Mouse (Mus musculus) limb, embryonic 15.5 days (tissue): Measurements from ENCODE around the gene Cdc34. TPM values are rescaled to one million over a fixed set of nuclear protein-coding genes. Genes with fewer than 3 reads are reported as not detected.

ENCODE experiments used
- ATAC-seq: fragments of 200-750 bp; cut with Nextera tagmentation; 2 replicates; pipeline ENCODE4 v1.8.0; 2017; ENCODE audit warnings: low read depth, moderate TSS enrichment; ENCODE audit not compliant: insufficient number of reproducible peaks, low FRiP score, low TSS enrichment
- H3K27ac ChIP-seq: fragments of 300-500 bp; sonication (generic); 2 replicates; pipeline ENCODE4 v1.5.1; 2015; ENCODE audit warnings: moderate library complexity, mild to moderate bottlenecking, inconsistent platforms
- H3K27me3 ChIP-seq: fragments of 300-500 bp; sonication (generic); 2 replicates; pipeline ENCODE4 v1.6.1; 2015; ENCODE audit warnings: inconsistent platforms
- H3K36me3 ChIP-seq: fragments of 300-500 bp; sonication (generic); 2 replicates; pipeline ENCODE4 v1.6.1; 2015; ENCODE audit warnings: inconsistent platforms
- H3K4me1 ChIP-seq: fragments of 300-500 bp; sonication (generic); 2 replicates; pipeline ENCODE4 v1.6.1; 2015; ENCODE audit warnings: inconsistent platforms
- H3K4me2 ChIP-seq: fragments of 300-500 bp; sonication (generic); 2 replicates; pipeline ENCODE4 v1.6.1; 2015; ENCODE audit warnings: mild to moderate bottlenecking, inconsistent platforms
- H3K4me3 ChIP-seq: fragments of 300-500 bp; sonication (generic); 2 replicates; pipeline ENCODE4 v1.5.1; 2015; ENCODE audit warnings: mild to moderate bottlenecking, inconsistent platforms
- H3K9ac ChIP-seq: fragments of 300-500 bp; sonication (generic); 2 replicates; pipeline ENCODE4 v1.6.1; 2015; ENCODE audit warnings: inconsistent platforms
- H3K9me3 ChIP-seq: fragments of 300-500 bp; sonication (generic); 2 replicates; pipeline ENCODE4 v1.6.1; 2016; ENCODE audit warnings: inconsistent platforms
- WGBS: fragments of 180-500 bp; shearing (Covaris S2); methylation state at CpG from one replicate; pipeline ENCODE4 v1.1.7; 2015; 5-methylcytosine and 5-hydroxymethylcytosine counted together
- polyA plus RNA-seq: library from polyadenylated mRNA; unstranded; fragments of >200 nt; fragmentation: Nextera tagmentation; extraction: Ambion mirVana; gene quantifications from 2 replicates; pipeline ENCODE4 v1.2.1, GENCODE M21; 2015

Gene Cdc34
- polyA plus RNA-seq, 1 experiment from 2014 or later: 100 TPM

- H3K4me2 ChIP-seq: no peak overlapping the region
- no peak overlapping the region for H3K4me3 ChIP-seq
- H3K36me3 ChIP-seq: peaks cover 49% of the 10 kb centered on the region
- no peak overlapping the region for H3K9ac ChIP-seq
- H3K4me1 ChIP-seq: 0 out of 2 replicates have a peak, but pooled peaks cover 8% of the 10 kb centered on the region
- peaks cover 20% of the 10 kb centered on the region for H3K27me3 ChIP-seq
- H3K9me3 ChIP-seq: 0 out of 2 replicates have a peak, but pooled peaks cover 3% of the 10 kb centered on the region
- H3K27ac ChIP-seq: no peak overlapping the region
- WGBS: 96% methylated on average over 1 of the region's 1 CpGs
- ATAC-seq: no peak
These were observed 50.5 kb downstream of the Cdc34 start for GRCm38 (mm10) chr10:79732500-79732899.

DNA sequence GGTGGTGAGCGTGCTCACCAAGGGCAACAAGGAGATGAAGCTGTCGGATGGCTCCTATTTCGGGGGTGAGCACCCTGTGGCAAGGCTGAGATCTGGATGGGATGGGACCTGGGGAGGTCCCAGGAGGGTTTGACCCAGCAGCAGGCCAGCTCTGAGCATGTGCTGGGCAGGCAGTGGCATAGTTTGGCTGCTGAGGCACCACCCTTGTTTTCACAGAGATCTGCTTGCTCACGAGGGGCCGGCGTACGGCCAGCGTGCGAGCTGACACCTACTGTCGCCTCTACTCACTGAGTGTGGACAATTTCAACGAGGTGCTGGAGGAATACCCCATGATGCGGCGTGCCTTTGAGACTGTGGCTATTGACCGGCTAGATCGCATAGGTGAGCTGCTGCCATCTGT lies 51.9 kb downstream of the Cdc34 start:
- 93% methylated on average over 15 of the region's 15 CpGs for WGBS
- H3K9me3 ChIP-seq: peaks cover 16% of the 10 kb centered on the region
- no peak overlapping the region for H3K9ac ChIP-seq
- no peak for ATAC-seq
- no peak overlapping the region for H3K27ac ChIP-seq
- 0 out of 2 replicates have a peak, but pooled peaks cover 8% of the 10 kb centered on the region for H3K4me1 ChIP-seq
- H3K4me3 ChIP-seq: no peak overlapping the region
- peaks cover 20% of the 10 kb centered on the region for H3K27me3 ChIP-seq
- no peak overlapping the region for H3K4me2 ChIP-seq
- H3K36me3 ChIP-seq: peaks cover 62% of the 10 kb centered on the region

- Histone ChIP-seq H3K36me3 (peaks cover 78% of the 10 kb centered on the region), H3K4me3 (no peak overlapping the region), H3K9ac (no peak overlapping the region), H3K4me1 (0 out of 2 replicates have a peak, but pooled peaks cover 5% of the 10 kb centered on the region), H3K27me3 (peaks cover 20% of the 10 kb centered on the region), H3K27ac (no peak overlapping the region), H3K4me2 (no peak overlapping the region), H3K9me3 (peaks cover 30% of the 10 kb centered on the region)
- 37% methylated on average over 43 of the region's 52 CpGs for WGBS
- ATAC-seq: no peak
These were observed 53.4 kb downstream of the Cdc34 start for GRCm38 (mm10) chr10:79735361-79735760.

- peaks cover 91% of the 10 kb centered on the region for H3K36me3 ChIP-seq
- peaks cover 30% of the 10 kb centered on the region for H3K9me3 ChIP-seq
- ATAC-seq: no peak
- H3K4me3 ChIP-seq: no peak overlapping the region
- H3K9ac ChIP-seq: no peak overlapping the region
- 0 out of 2 replicates have a peak, but pooled peaks cover 5% of the 10 kb centered on the region for H3K4me1 ChIP-seq
- WGBS: 85% methylated on average over 14 of the region's 14 CpGs
- H3K27ac ChIP-seq: no peak overlapping the region
- H3K4me2 ChIP-seq: no peak overlapping the region
- H3K27me3 ChIP-seq: peaks cover 20% of the 10 kb centered on the region
These were observed 54.7 kb downstream of the Cdc34 start for GRCm38 (mm10) chr10:79736706-79737105.

Other genes with a start within 250 kb of the Cdc34 start
- gene Vmn2r83, start 213.5 kb upstream of the Cdc34 start, polyA plus RNA-seq: not detected in 2 replicates
- 25.5 and 28.3 TPM in 2 replicates for gene Plpp2, start 148.4 kb upstream of the Cdc34 start, polyA plus RNA-seq
- gene Mier2, start 127.0 kb upstream of the Cdc34 start, polyA plus RNA-seq: 65.5 and 66.4 TPM in 2 replicates
- not detected in 2 replicates for gene Theg, start 94.9 kb upstream of the Cdc34 start, polyA plus RNA-seq
- gene C2cd4c, start 68.2 kb upstream of the Cdc34 start, polyA plus RNA-seq: not detected in 2 replicates
- 7.8 and 10.1 TPM in 2 replicates for gene Shc2, start 44.3 kb upstream of the Cdc34 start, polyA plus RNA-seq
- 0.12 TPM in 1 of 2 replicates, not detected in the other for gene Odf3l2, start 36.5 kb upstream of the Cdc34 start, polyA plus RNA-seq
- gene Madcam1, start 17.6 kb upstream of the Cdc34 start, polyA plus RNA-seq: 5.4 and 5.8 TPM in 2 replicates
- gene Tpgs1, start 12.8 kb upstream of the Cdc34 start, polyA plus RNA-seq: 54.6 and 58.9 TPM in 2 replicates
- 0.86 and 1.3 TPM in 2 replicates for gene Gzmm, start 6.8 kb downstream of the Cdc34 start, polyA plus RNA-seq
- gene Bsg, start 22.3 kb downstream of the Cdc34 start, polyA plus RNA-seq: 910 and 960 TPM in 2 replicates
- gene Hcn2, start 34.4 kb downstream of the Cdc34 start, polyA plus RNA-seq: 0.08 TPM in 1 of 2 replicates, not detected in the other
- 35.8 and 41.5 TPM in 2 replicates for gene Polrmt, start 64.4 kb downstream of the Cdc34 start, polyA plus RNA-seq
- gene Fgf22, start 72.9 kb downstream of the Cdc34 start, polyA plus RNA-seq: 0.95 and 2.2 TPM in 2 replicates
- gene Rnf126, start 84.8 kb downstream of the Cdc34 start, polyA plus RNA-seq: 93.2 and 104 TPM in 2 replicates
- 21.2 and 22.2 TPM in 2 replicates for gene Fstl3, start 95.1 kb downstream of the Cdc34 start, polyA plus RNA-seq
- 0.10 and 0.12 TPM in 2 replicates for gene Prss57, start 108.8 kb downstream of the Cdc34 start, polyA plus RNA-seq
- 79.9 and 84.8 TPM in 2 replicates for gene Palm, start 111.4 kb downstream of the Cdc34 start, polyA plus RNA-seq
- gene Misp, start 138.8 kb downstream of the Cdc34 start, polyA plus RNA-seq: 0.56 and 1.6 TPM in 2 replicates
- gene Ptbp1, start 172.2 kb downstream of the Cdc34 start, polyA plus RNA-seq: 301 and 303 TPM in 2 replicates
- 3.7 and 5.1 TPM in 2 replicates for gene Prtn3, start 192.3 kb downstream of the Cdc34 start, polyA plus RNA-seq
- gene Plppr3, start 192.4 kb downstream of the Cdc34 start, polyA plus RNA-seq: 53.0 and 60.1 TPM in 2 replicates
- 0.36 and 0.40 TPM in 2 replicates for gene Elane, start 204.1 kb downstream of the Cdc34 start, polyA plus RNA-seq
- gene Cfd, start 208.7 kb downstream of the Cdc34 start, polyA plus RNA-seq: 0.27 TPM in 1 of 2 replicates, not detected in the other
- gene Med16, start 226.7 kb downstream of the Cdc34 start, polyA plus RNA-seq: 35.4 and 37.7 TPM in 2 replicates
- gene Gm26602, start 228.7 kb downstream of the Cdc34 start, polyA plus RNA-seq: not detected in 2 replicates
- 1.0 and 1.2 TPM in 2 replicates for gene Kiss1r, start 234.8 kb downstream of the Cdc34 start, polyA plus RNA-seq
- 159 and 161 TPM in 2 replicates for gene R3hdm4, start 239.0 kb downstream of the Cdc34 start, polyA plus RNA-seq
- 5.7 and 7.4 TPM in 2 replicates for gene Arid3a, start 244.8 kb downstream of the Cdc34 start, polyA plus RNA-seq